Mouse (Mus musculus) forebrain, embryonic 11.5 days (tissue): ENCODE data around the gene Icam5. TPM values are rescaled to one million over a fixed set of nuclear protein-coding genes. Genes with fewer than 3 reads are reported as not detected.
"Not testable (repeated sequence)": the region's sequence is repeated elsewhere in the genome, so short reads cannot be mapped to it uniquely, and the experiment has no call there.

Experiments
- ATAC-seq: fragments of 200-750 bp; cut with Nextera tagmentation; replicated peaks from 2 replicates; pipeline ENCODE4 v1.8.0; 2017; ENCODE audit warnings: moderate TSS enrichment; ENCODE audit not compliant: low FRiP score
- DNase-seq: peaks from one replicate; pipeline ENCODE4 v3.0.0-alpha.2; 2017; ENCODE audit warnings: low spot score
- H3K27ac ChIP-seq: fragments of 300-500 bp; sonication (generic); 2 replicates; pipeline ENCODE4 v1.5.1; 2014; ENCODE audit warnings: low read depth, low read length
- H3K27me3 ChIP-seq: fragments of 300-500 bp; sonication (generic); 2 replicates; pipeline ENCODE4 v1.6.1; 2014; ENCODE audit warnings: mild to moderate bottlenecking, low read length, mixed read lengths; ENCODE audit not compliant: control insufficient read depth, insufficient read depth
- H3K36me3 ChIP-seq: fragments of 300-500 bp; sonication (generic); 2 replicates; pipeline ENCODE4 v1.6.1; 2014; ENCODE audit warnings: mild to moderate bottlenecking, low read length, moderate library complexity, mixed read lengths; ENCODE audit not compliant: control insufficient read depth, insufficient read depth
- H3K4me1 ChIP-seq: fragments of 300-500 bp; sonication (generic); replicated peaks from 2 replicates; pipeline ENCODE4 v1.6.1; 2014; ENCODE audit warnings: low read length, mixed read lengths; ENCODE audit not compliant: control insufficient read depth, insufficient read depth
- H3K4me2 ChIP-seq: fragments of 300-500 bp; sonication (generic); 2 replicates; pipeline ENCODE4 v1.6.1; 2014; ENCODE audit warnings: low read depth, mild to moderate bottlenecking, low read length, moderate library complexity, mixed read lengths; ENCODE audit not compliant: severe bottlenecking
- H3K4me3 ChIP-seq: fragments of 300-500 bp; sonication (generic); 2 replicates; pipeline ENCODE4 v1.5.1; 2014; ENCODE audit warnings: low read depth, low read length
- H3K9ac ChIP-seq: fragments of 300-500 bp; sonication (generic); 2 replicates; pipeline ENCODE4 v1.6.1; 2014; ENCODE audit warnings: low read length
- H3K9me3 ChIP-seq: fragments of 300-500 bp; sonication (generic); 2 replicates; pipeline ENCODE4 v1.6.1; 2016; ENCODE audit warnings: low read length, mixed read lengths; ENCODE audit not compliant: control insufficient read depth
- WGBS: fragments of 180-500 bp; shearing (Covaris S2); extraction: QIAGEN DNeasy Blood & Tissue Kit; methylation state at CpG from one replicate; pipeline ENCODE4 v1.1.7; 2014; 5-methylcytosine and 5-hydroxymethylcytosine counted together
- polyA plus RNA-seq: library from polyadenylated mRNA; unstranded; fragments of >200 nt; fragmentation: Nextera tagmentation; extraction: Ambion mirVana; gene quantifications from 2 replicates; pipeline ENCODE4 v1.2.1, GENCODE M21; 2014

Gene Icam5
- polyA plus RNA-seq, 1 experiment from 2014 or later: not detected

DNA sequence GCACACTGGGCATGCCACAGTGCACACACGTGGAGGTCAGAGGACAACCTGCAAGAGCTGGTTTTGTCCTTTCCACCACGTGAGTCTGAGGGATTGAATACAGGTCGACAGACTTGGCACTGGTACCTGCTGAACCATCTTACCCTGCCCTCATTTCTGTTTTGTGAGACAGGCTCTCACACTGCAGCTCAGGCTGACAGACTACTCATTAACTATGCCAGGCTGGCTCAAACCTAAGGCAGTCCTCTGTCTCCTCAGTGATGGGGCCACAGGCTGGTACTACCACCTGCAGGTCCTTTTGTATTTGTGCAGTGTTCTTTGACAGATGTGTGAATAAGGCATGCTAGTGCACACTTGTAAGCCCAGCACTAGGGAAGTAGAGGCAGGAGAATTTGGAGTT, 36.8 kb upstream of the Icam5 start:
- WGBS: 83% methylated on average over 3 of the region's 3 CpGs
- Histone ChIP-seq H3K4me2 (no peak overlapping the region), H3K9me3 (no peaks in the 10 kb centered on the region), H3K4me3 (no peak overlapping the region), H3K4me1 (no peaks in the 10 kb centered on the region; the same call in 1 of the 2 replicates), H3K27ac (no peak overlapping the region), H3K36me3 (no peaks in the 10 kb centered on the region), H3K27me3 (no peaks in the 10 kb centered on the region), H3K9ac (no peak overlapping the region)
- DNase-seq (no peak), ATAC-seq (no peak)

DNA sequence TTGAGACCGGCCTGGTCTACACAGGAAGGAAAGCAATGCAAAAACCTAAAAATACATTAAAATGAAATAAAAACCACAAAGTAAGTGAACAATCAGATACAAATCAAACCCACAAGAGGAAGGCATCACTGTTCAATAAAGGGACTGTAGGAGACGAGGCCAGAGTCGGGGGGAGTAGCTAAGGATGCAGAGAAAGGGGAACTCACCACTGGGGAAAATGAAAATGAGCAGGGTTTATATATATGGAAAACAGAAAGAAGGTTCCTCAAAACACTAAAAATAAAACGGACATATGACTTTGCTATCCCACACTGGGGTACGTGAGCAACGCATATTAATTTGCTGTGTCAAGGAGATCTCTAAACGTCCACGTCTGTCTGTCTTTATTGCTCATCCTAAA, 34.8 kb upstream of the Icam5 start:
- Histone ChIP-seq H3K9ac (no peak overlapping the region), H3K9me3 (no peaks in the 10 kb centered on the region), H3K4me2 (no peak overlapping the region), H3K36me3 (no peaks in the 10 kb centered on the region), H3K4me1 (no peaks in the 10 kb centered on the region), H3K27ac (no peak overlapping the region), H3K4me3 (no peak overlapping the region), H3K27me3 (no peaks in the 10 kb centered on the region)
- WGBS: 90% methylated on average over 8 of the region's 8 CpGs
- ATAC-seq: no peak
- no peak for DNase-seq

DNA sequence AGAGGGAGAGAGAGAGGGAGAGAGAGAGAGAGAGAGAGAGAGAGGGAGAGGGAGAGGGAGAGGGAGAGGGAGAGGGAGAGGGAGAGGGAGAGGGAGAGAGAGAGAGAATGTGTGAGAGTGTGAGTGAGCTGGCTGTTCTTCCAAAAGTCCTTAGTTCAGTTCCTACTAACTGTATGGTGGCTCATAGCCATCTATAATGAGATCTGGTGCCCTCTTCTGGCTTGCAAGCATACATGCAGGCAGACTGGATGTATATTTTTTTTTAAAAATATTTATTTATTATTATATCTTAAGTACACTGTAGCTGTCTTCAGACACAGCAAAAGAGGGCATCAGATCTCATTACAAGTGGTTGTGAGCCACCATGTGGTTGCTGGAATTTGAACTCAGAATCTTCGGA, 33.5 kb upstream of the Icam5 start:
- ATAC-seq, H3K9ac ChIP-seq, H3K36me3 ChIP-seq, H3K4me2 ChIP-seq, H3K9me3 ChIP-seq, H3K4me3 ChIP-seq, H3K27me3 ChIP-seq, H3K27ac ChIP-seq, H3K4me1 ChIP-seq, DNase-seq: not testable (repeated sequence)
- 61% methylated on average over 1 of the region's 1 CpGs for WGBS

DNA sequence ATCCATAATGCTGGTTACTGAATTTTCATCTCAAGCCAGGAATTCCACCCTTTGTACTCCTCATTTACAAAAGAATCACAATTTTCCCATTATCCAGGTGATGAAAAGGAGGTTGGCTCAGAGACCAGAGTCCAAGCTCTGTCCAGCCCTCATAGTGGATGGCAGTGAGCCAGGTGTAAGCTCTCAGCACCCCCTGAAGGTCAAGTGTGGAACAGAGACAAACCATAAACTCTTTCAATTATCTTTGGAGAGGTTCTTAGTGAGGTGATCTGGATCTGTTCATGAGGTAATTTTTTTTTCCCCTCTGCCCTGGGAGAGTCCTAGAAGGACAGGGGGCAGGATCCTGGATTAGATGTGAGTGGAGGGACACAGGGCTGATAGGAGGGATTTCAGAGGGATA, 31.1 kb upstream of the Icam5 start:
- Histone ChIP-seq H3K4me2 (no peak overlapping the region), H3K9ac (no peak overlapping the region), H3K36me3 (no peaks in the 10 kb centered on the region), H3K9me3 (no peaks in the 10 kb centered on the region), H3K27ac (no peak overlapping the region), H3K4me1 (no peaks in the 10 kb centered on the region), H3K27me3 (no peaks in the 10 kb centered on the region), H3K4me3 (no peak overlapping the region)
- ATAC-seq (no peak), DNase-seq (no peak)

DNA sequence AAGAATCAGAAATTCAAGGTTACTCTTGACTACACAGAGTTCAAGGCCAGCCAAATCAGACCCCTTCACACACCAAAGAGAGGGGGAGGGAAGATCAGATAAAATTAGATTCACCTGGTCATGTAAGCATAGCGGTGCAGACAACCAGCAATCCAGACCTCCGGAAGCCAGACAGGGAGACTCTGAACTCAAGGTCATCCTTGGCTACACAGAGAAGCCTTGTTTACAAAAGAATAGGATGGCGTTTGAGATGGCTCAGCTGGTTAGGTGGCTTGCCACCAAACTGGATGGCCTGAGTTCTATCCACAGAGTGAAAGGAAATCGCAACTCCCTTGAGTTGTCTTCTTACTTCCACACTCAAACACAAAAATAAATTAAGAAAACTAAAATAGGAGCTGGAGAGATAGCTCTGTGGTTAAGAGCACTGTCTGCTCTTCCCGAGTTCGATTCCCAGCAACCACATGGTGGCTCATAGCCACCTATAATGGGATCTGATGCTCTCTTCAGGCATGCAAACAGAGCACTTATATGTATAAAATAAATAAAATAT, 30.1 kb upstream of the Icam5 start:
- 74% methylated on average over 6 of the region's 6 CpGs for WGBS
- ATAC-seq (0 out of 2 replicates have a peak, but pooled peaks have one; percentile 7), DNase-seq (no peak)
- Histone ChIP-seq H3K4me2 (no peak overlapping the region), H3K4me3 (no peak overlapping the region), H3K27ac (no peak overlapping the region), H3K36me3 (no peaks in the 10 kb centered on the region; the same call in 1 of the 2 replicates), H3K9me3 (no peaks in the 10 kb centered on the region), H3K27me3 (no peaks in the 10 kb centered on the region), H3K4me1 (no peaks in the 10 kb centered on the region), H3K9ac (no peak overlapping the region)

DNA sequence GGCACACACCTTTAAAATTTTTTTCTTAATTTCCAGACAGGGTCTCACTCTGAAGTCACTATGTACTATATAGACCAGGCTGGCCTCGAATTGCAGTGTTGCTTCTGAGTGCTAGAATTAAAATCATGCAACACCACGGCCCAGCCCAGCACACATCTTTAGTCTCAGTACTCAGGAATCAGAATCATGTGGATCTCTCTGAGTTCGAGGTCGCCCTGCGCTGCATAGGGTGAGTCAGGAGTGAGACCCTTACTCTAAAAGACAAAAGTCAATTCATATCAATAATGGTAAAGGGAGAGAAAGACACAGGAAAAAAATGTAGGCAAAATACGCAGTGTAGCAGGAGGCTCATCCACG, 29.6 kb upstream of the Icam5 start:
- Histone ChIP-seq H3K4me1 (no peaks in the 10 kb centered on the region), H3K27ac (no peak overlapping the region), H3K9ac (peak overlapping the region; percentile 68), H3K36me3 (no peaks in the 10 kb centered on the region; the same call in 1 of the 2 replicates), H3K27me3 (no peaks in the 10 kb centered on the region), H3K4me2 (peak overlapping the region; percentile 79), H3K4me3 (peak overlapping the region; percentile 85), H3K9me3 (no peaks in the 10 kb centered on the region)
- peak; percentile 64; the same call in 1 of the 2 replicates for ATAC-seq
- whole genome bisulfite sequencing: 13% methylated on average over 7 of the region's 7 CpGs
- DNase-seq: no peak

DNA sequence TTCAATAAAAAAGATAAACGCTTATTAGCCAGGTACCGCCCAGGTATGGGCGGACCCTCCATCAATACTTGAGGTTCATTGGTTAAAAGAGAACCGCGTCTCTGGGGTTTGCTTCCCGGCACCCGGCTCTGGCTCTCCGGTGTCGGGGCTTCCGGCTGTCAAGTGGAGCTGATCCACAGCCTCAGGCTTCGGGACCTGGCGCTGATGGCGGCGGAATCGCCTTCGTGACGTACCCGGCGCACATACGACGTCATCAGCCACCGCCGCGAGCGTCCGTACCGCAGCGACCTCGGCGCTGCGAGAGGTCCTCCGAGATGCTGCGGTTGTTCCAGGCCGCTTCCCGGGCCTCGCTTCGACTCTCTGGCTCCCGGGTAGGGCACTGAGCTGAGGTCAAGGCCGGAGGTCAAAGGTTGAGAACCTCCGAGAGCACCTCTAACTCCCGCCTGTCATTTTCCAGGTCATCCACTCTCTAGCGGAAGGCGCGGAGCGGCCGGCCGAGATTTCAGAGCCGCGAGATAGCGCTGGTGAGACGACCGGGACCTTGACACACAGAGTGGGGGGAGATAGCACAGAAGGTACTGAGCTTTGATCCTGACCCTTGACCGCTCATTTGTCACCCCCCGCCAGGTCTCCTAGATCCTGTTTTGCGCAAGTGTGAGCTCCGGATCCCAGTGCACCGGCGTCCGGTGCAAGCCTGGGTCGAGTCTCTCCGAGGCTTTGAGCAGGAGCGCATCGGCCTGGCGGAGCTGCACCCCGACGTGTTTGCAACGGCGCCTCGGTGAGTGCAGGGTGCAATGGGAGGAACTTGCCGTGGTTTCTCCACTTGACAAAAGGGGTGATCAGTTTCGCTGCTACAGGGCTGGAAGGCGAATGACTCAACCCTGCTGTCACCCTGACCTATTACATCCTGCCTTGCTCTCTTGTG, 29.0 kb upstream of the Icam5 start, which contains the start of gene Mrpl4:
TSS of gene Mrpl4 (plus strand) at position 112 of the 925 bp plus-strand sequence.
- H3K27ac ChIP-seq: 0 out of 2 replicates have a peak within 1 kb of the TSS, but pooled peaks have one; percentile 25
- DNase-seq (peak; percentile 93), ATAC-seq (peak; percentile 85)
- H3K9me3 ChIP-seq: no peaks in the 10 kb centered on the region
- H3K4me3 ChIP-seq: peak within 1 kb of the TSS; percentile 85
- no peaks in the 10 kb centered on the region for H3K27me3 ChIP-seq
- no peaks in the 10 kb centered on the region; the same call in 1 of the 2 replicates for H3K36me3 ChIP-seq
- H3K4me1 ChIP-seq: no peaks in the 10 kb centered on the region
- H3K4me2 ChIP-seq: peak within 1 kb of the TSS; percentile 79
- H3K9ac ChIP-seq: peak within 1 kb of the TSS; percentile 68
- WGBS: 1% methylated on average over 72 of the region's 72 CpGs

DNA sequence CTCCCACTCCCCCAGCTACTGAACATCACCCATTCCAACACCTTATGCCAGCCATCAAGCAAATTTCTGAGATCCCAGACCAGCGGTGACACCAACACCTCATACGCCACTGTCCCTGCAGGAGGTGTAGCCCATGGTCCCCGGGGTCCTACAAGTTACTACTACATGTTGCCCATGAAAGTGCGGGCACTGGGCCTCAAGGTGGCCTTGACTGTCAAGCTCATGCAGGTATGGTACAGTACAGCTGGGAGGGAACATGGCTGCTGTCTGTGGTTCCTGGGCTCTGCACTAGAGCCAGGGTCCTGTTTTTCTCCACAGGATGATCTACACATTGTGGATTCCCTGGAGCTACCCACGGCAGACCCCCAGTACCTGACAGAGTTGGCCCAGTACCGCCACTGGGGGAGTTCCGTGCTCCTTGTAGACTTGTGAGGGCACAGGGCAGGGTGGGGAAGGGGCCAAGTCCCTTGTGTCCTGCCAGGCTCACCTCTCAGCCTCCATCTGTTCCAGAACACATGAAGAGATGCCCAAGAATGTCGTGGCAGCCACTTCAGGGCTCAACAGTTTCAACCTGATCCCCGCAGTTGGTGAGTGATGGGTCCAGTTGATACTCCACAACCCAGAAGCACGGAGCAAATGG, 24.4 kb upstream of the Icam5 start:
- 92% methylated on average over 10 of the region's 10 CpGs for WGBS
- Histone ChIP-seq H3K36me3 (no peaks in the 10 kb centered on the region; the same call in 1 of the 2 replicates), H3K9me3 (no peaks in the 10 kb centered on the region), H3K4me1 (no peaks in the 10 kb centered on the region), H3K9ac (no peak overlapping the region), H3K27ac (no peak overlapping the region), H3K4me3 (no peak overlapping the region), H3K4me2 (no peak overlapping the region), H3K27me3 (no peaks in the 10 kb centered on the region)
- DNase-seq (no peak), ATAC-seq (no peak)
